Mouse (Mus musculus) right cerebral cortex, postnatal 10 days (tissue): ENCODE measurements around the gene Ltbp1.
"Not testable (repeated sequence)": the region's sequence is repeated elsewhere in the genome, so short reads cannot be mapped to it uniquely, and the experiment has no call there.

Experiments
- DNase-seq, 2 experiments: peaks; one replicate each; pipeline ENCODE4 v3.0.0; 2021; ENCODE audit warnings: low spot score in 2 of 2

Ltbp1 gene

GRCm38 (mm10) chr17:75110252-75111205 is 105.2 kb downstream of the Ltbp1 start:
- no peak for DNase-seq

- no peak for DNase-seq
These were observed 110.2 kb downstream of the Ltbp1 start for GRCm38 (mm10) chr17:75115594-75115993.

- no peak for DNase-seq
These were observed 113.5 kb downstream of the Ltbp1 start for GRCm38 (mm10) chr17:75118896-75119295.

- no peak for DNase-seq
These were observed 114.1 kb downstream of the Ltbp1 start for GRCm38 (mm10) chr17:75119422-75119821.

- DNase-seq, result no peak
These were observed 114.7 kb downstream of the Ltbp1 start for GRCm38 (mm10) chr17:75120071-75120470.

- no peak for DNase-seq
These were observed 117.4 kb downstream of the Ltbp1 start for GRCm38 (mm10) chr17:75122584-75123282.

- DNase-seq, result peak in 1 of 2 experiments; percentile 32
These were observed 123.1 kb downstream of the Ltbp1 start for GRCm38 (mm10) chr17:75128337-75128935.

- no peak for DNase-seq
These were observed 128.6 kb downstream of the Ltbp1 start for GRCm38 (mm10) chr17:75133983-75134382.

- no peak for DNase-seq
These were observed 134.4 kb downstream of the Ltbp1 start for GRCm38 (mm10) chr17:75139731-75140130.

GRCm38 (mm10) chr17:75142845-75143244 is 137.5 kb downstream of the Ltbp1 start:
- not testable (repeated sequence) for DNase-seq

- no peak for DNase-seq
These were observed 138.6 kb downstream of the Ltbp1 start for GRCm38 (mm10) chr17:75143927-75144326.

- no peak for DNase-seq
These were observed 141.8 kb downstream of the Ltbp1 start for GRCm38 (mm10) chr17:75147218-75147617.

GRCm38 (mm10) chr17:75151800-75152199 is 146.4 kb downstream of the Ltbp1 start:
- DNase-seq, result no peak

GRCm38 (mm10) chr17:75153088-75153487 is 147.7 kb downstream of the Ltbp1 start:
- DNase-seq, result no peak

- DNase-seq, result no peak
These were observed 153.0 kb downstream of the Ltbp1 start for GRCm38 (mm10) chr17:75158385-75158784.

GRCm38 (mm10) chr17:75159066-75159787 is 153.9 kb downstream of the Ltbp1 start:
- no peak for DNase-seq

- DNase-seq, result no peak
These were observed 155.7 kb downstream of the Ltbp1 start for GRCm38 (mm10) chr17:75161062-75161461.

- DNase-seq, result no peak
These were observed 156.6 kb downstream of the Ltbp1 start for GRCm38 (mm10) chr17:75161931-75162330.

- no peak for DNase-seq
These were observed 159.2 kb downstream of the Ltbp1 start for GRCm38 (mm10) chr17:75164566-75164965.

GRCm38 (mm10) chr17:75168572-75169200 is 163.3 kb downstream of the Ltbp1 start:
- no peak for DNase-seq

GRCm38 (mm10) chr17:75171659-75172058 is 166.3 kb downstream of the Ltbp1 start:
- no peak for DNase-seq
